Mouse (Mus musculus) adrenal gland, postnatal 4 days (tissue): ENCODE measurements around the gene Vash2. TPM values are rescaled to one million over a fixed set of nuclear protein-coding genes. Genes with fewer than 3 reads are reported as not detected.
A peak's percentile ranks its signal among the peaks of the same experiment; 100 is the strongest.

Experiments
- DNase-seq, 2 experiments: peaks; one replicate each; pipeline ENCODE4 v3.0.0; 2021 to 2022; ENCODE audit warnings: low spot score in 2 of 2, mixed read lengths in 2 of 2
- total RNA-seq, 2 experiments: library from RNA; stranded (reverse); gene quantifications; 2 replicates each; pipeline ENCODE4 v1.2.3; 2021

The Vash2 gene
- total RNA-seq, 2 experiments from 2014 or later: 5.6 to 5.9 TPM

DNA sequence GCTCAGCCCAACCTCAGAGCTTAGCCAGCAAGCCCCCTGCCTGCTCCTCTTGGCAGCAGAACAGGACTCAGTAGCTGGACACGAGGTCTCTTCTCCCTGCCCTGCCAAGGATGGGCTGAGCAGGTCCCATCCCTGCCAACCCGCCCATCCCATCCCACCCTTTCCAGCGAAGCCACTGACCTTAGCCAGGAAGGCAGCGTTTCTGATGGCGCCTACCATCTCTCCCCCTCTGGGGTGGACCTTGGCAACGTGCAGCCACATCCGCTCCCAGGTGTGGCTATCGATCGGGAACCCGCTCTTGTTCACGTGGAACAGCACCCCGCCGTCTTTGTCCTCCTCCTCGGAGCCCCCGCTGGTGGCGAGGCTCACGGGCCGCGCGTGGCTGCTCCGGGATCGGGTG lies 1.1 kb downstream of the Vash2 start:
- DNase-seq: no peak

DNA sequence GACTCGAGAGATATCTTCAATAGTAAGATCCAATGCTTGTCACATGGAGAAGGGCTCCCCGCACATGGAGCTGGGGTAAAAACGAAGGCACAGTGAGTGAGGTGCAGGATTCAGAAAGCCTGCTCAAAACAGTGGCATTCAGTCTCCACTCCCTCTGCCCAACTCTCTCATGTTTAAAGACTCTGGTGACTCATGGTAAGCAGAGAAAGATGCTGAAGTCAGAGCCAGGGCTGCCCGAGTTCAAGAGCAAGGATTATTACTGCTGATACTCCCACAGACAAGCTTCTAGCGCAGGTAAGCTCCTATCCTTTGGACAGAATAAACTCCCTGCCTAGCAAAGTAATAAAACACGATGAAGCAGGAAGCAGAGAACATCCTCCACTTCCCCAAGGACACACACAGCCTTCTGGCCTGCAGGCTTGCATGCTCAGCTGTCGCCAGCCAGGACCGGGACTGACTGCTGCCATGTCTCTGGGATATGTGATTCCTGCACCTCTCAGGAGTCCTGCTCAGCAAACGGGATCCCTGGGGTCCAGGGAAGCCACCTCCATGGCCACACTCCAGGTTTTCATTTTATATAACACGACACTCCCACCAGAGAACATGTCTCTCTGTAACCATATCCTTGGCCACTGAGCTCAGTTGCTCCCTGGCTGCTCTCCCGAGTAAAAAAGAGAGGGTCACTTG lies 2.1 kb downstream of the Vash2 start:
- no peak for DNase-seq

DNA sequence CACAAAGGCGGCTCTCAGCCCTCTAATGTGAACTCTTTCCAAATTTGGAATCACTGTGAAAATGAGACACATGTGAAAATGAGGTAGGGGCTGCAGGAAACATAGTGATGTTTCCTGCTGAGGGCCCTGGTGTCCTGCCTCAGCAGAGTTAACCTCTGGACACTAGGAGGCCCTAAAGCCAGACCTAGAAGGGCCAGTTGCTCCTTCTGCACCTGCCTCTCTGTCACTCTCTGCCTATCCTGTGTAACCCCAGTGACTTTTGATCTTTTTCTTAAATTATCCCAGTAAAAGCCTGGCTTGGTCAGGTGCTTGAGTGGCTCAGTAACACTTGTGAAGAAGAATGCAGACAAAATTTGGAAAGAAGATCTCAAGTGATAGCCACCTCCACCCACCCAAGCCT lies 4.3 kb downstream of the Vash2 start:
- no peak for DNase-seq

DNA sequence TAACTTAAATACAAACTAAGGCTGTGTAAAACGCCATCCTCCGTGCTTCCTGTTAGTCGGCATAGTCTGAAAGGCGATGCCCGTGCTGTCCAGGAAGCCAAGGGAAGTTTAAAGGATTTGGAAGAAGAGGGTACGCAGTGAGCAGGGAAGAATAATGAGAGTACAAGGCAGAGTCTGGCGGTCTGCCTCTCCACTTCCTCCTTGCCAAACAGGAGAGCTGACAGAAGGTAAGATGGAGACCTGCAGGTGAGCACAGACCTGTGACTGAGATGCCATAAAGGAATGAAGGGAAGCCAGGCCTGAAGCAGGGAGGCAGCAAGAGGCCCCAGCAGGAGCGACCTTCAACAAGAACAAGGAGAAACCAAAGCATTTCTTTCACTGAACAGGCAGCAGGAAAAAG lies 4.9 kb downstream of the Vash2 start:
- DNase-seq: no peak

DNA sequence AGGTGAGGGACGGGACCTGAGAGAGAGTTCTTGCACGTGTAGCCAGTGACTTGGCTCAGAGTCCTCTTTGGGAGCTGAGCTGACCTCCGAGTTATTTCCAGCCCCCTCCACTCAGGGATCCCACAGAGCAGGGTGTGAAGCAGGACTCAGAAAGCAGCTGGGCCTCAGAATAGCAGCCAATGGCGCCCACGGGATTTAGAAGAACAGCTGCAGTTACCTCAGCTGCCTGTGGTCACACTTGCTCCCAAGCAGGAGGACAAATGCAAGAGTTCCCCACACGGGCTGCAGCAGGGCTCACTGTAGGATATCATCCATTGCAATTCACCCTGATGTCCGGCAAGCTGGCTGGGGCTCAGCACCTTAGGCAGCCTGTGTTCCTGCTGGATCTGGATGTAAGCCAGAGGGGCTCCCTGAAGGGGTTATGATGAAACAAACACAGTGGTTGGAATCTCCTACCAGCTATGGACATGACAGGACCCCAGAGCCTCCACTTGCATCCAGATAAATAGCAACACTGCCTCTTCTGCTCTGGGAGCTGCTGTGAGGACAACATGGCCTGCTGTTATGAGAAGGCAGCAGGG lies 6.4 kb downstream of the Vash2 start:
- no peak for DNase-seq

DNA sequence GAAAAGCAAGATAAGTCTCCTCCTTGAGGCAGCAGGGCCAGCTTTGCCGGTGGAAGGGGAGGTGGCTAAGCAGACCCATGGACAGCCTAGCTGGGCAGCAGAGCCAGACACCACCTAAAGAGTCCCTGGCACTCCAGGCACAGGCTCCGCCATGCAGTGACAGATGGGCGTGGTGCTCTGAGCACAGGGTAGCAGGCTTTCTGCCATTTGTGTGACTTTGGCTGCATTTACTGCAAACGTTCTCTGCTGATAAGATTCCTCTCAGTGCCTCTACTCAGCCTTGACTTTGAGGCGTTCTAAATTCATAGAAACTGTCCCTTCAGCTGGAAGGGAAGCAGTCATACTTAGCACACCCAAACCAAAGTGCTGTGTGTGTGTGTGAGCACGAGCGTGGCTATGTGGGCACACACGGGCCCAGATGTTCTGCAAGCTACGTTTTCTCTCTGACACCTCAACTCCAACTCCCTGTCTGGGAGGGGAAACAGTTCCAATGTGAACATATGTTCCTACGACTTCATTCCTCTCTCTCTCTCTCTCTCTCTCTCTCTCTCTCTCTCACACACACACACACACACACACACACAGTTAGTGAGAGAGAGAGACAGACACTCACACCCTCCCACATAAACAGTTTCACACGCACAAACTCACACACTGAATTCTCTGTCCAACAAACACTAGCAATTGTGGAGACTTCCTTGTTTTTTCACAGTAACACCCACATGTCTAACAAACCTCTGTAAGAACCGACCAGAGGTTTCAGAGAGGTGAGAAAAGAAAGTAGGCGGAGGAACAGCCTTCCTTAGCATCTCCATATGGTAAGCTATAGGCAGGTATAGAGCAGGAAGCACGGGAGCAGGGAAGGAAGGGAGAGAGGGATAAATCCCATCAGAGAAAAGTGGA lies 7.1 kb downstream of the Vash2 start:
- DNase-seq: no peak

DNA sequence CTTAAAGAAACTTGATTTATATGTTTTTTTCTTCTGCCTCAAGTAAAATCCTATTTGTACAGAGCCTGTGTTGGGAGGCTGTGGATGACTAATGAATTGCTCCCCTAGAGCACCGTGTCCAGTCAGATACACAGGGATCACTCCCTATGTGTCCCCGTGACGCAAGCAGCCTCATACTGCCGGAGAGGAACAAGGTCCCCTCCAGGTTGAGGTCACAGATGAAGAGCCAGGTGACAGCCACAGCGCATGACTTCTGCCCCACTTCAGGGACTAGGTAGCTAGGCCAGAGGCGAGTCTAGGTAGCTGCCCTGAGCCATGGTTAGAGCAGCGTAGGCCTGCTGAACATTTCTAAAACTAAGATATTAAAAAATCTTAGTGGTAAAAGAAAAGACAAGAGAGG lies 11.1 kb downstream of the Vash2 start:
- DNase-seq: no peak

DNA sequence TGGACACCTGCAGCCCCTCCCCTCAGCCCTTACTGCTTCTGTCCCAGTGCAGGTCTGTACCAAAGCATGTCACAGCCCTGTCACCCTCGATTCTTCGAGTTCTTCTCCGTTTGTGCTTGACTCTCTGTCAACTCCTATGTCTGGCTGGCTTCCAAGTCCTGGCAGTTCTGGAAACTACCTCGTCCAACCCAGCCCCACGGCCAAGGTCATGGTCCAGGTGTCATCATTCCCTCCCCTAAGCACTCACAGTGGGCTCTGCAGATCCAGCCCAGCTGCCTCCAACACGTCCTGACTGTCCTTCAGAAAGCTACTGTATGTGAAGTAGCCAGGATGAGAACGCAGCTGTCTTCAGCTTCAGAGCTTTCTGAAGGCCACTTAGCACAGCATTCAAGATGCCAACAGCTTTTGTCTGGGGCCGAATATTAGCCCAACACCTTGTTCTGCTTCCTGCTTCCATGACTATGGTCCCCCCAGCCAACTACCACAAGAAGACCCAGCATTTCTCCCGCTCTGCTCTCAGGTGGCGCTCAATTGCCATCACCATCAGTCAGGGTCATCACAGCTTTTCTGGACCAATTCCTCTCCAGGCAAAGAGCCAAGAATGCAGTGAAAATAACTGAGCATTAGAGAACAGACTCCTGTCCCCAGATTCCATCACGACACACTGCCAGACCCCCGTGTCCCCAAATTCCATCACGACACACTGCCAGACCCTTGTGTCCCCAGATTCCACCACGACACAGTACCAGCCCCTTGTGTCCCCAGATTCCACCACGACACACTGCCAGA lies 13.9 kb downstream of the Vash2 start:
- DNase-seq: no peak

DNA sequence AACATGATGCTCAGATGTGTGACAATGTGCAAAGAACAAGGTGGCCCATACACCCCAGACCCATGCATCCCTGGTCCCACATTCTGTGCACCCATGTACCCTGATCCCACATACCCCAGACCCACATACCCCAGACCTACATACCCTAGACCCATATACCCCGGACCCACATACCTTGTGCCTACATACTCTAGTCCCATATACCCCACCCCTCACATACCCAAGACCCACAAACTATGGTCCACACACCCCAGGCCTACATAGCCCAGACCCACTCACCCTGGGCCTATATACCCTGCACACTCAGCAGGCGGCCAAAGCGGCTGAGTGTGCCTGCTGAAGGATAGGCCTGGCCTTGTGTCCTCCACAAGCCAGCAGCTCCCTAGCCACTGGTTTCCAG lies 16.3 kb downstream of the Vash2 start:
- DNase-seq: no peak

DNA sequence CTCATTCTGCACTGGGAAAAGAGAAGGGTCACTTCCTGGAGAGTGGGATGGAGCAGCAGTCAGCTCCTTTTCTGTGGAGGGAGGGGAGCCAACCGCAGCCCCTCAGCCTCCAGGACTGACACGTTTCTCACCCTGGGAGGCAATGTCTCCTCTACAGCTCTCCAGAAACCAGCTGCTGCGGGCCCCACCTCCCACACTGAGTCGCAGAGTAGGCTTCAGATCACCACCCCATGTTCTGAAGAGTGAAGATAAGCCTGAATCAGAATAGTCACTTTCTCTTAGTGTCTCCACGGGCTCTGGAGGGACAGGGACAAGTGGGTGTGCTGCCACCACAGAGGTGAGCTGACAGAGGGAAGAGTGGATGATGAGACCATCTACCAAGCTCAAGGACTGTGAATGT lies 20.3 kb downstream of the Vash2 start:
- no peak for DNase-seq

DNA sequence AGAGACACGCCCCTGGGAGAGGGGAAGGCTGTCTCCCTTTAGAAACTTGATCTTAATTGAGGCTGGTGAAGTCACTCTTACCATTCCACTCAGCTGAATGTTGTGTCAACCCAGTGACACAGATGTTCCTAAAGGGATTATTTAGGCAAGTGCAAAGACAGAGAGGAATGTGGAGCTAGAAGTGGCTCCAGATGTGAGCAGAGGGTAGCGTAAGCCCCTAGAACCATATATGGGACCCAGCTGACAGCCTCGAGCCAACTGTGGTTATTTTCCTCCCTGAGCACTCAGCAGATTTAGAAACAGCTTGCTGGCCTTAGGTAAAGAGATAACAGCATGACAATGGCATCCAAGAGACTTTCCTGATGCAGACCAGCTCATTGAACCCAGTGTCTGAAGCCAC lies 26.1 kb downstream of the Vash2 start:
- DNase-seq: no peak

DNA sequence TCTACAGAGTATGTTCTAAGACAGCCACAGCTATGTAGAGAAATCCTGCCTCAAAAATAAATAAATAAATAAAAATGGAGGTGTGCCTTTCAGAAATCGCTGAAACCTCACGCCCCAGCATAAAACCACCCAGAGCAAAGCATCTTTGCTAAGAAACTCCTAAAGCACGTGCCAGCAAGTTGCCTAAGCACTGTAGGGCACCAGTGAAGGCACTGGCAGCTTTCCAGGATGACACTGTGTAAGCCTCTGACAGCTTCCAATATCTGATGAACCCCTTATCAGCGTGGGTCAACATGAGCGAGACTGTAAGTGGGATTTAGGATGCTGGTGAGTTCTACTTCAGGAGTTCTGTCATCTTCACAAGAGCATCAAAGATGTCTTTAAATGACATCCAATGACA lies 28.1 kb downstream of the Vash2 start:
- no peak for DNase-seq

DNA sequence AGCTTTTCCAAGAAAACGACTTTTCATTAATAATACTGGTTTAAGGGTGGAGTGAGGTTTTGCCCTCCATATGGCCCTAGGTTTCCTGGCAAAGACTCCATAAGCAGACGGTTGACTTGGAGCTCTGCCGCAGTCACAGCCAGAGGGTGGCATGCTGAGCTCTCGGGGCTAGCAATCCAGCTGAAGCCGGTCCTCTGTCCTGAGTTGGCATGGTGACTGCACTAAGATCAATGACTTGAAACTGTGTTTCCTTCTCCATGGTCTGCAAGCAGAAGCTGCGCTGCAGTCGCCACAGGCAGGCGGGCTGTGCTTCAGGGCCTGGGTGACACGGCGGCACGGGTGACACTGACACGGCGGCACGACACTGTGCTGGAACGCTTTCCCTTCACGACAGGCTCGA lies 30.2 kb downstream of the Vash2 start:
- no peak for DNase-seq

DNA sequence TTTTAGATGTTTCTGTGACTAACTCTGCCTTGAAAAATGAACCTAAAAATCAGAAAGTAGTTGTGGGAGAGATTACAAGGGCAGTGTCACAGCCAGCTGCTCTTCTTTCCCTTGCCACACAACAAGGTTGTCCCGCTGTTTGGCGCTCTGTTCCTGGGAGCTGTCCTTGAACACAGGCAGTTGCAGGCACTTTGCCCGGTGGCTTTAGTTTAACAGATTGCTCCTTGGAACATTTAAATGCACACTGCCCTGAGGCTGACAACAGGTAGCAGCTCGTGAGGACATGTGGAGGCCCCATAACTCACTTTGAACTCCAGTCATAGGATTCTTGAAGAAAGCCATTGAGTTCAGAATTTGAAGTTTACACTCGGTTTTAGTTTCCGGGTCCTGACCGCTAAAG lies 30.7 kb downstream of the Vash2 start:
- DNase-seq: peak in 1 of 2 experiments; percentile 20

DNA sequence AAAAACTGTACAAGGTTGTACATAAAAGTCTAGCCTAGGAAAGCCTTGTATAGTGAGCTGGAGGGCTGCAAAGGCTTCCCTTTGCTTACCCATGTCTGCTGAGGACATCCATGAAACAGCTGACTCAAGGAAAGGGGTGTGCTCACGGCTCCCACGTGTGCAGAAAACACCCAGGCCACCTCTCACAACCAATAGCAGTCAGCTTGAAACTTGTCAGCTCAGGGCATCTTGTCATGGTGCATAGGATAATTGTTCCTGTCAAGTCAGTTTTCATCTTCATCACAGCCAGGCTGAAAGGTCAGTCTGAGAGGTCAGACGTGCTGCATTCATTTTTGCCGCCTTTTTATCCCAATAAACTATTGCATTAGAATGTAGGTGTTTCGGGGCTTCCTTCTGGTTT lies 31.1 kb downstream of the Vash2 start:
- DNase-seq: no peak

DNA sequence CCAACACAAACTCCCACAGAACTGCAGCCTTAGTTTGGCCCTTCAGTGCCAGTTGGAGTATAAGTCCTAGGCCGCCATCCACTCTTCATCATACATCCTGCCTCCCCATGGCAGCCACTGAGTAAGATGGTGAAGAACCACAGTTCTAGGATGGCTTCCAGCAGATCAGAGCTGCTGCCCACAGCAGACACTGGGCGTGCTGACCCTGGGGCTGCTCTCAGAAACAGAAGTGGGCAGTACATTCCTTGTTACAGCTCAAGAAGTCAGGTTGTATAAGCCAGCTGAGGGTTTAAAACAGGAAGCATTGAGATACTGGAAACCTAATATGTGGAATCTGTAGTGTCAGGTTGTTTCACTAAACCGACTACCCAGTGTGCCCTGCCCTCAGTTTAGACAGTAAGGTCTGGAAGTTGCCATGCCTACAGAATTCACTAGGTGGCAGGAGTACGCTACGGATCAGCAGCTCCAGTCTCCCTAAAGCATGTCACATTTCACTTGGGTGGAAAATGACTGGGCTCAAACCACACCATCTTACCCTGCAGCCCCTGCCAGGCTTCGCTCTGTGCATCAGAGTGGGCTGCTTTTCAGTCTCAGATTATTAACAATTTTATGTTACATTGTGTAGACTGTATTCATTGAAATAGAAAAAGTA lies 34.9 kb downstream of the Vash2 start:
- DNase-seq: peak; percentile 17 to 45

DNA sequence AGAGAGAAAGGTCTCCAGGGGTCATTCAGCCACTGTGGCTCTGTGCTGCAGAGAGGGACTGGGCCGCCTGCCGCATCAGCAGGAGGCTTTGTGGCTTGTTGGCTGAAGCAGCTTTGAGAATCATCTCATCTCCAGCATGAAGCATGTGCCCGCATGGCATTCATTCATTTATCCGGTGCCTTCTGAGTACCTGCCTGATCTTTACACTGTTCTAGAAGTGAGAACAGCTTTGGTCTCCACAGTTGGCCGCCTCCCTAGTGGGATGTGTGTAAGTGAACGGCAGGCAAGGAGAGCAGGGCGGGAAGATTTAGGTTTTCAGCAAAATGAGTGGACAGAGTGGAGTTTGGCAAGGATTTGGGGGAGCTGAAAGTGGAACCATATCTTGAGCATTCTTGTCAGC lies 39.3 kb downstream of the Vash2 start:
- DNase-seq: no peak

DNA sequence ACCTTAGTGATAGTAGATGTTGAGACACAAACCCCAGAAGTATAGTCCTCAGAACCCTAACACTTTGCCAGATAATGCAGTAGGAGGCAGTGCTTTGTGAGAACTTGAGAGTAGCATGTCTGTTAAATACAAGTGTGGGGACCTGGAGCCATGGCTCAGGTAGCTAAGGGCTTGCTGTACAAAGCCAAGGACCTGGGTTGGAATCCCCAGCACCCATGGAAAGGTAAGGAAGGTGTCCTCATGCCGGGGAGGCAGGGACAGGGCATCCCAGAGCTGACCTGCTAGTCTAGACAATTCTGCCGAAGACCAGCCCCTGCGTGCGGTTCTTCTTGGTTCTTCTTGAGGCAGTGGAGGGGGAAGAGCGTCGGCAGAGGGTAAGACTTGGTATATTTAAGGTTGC lies 48.9 kb downstream of the Vash2 start:
- DNase-seq: no peak

DNA sequence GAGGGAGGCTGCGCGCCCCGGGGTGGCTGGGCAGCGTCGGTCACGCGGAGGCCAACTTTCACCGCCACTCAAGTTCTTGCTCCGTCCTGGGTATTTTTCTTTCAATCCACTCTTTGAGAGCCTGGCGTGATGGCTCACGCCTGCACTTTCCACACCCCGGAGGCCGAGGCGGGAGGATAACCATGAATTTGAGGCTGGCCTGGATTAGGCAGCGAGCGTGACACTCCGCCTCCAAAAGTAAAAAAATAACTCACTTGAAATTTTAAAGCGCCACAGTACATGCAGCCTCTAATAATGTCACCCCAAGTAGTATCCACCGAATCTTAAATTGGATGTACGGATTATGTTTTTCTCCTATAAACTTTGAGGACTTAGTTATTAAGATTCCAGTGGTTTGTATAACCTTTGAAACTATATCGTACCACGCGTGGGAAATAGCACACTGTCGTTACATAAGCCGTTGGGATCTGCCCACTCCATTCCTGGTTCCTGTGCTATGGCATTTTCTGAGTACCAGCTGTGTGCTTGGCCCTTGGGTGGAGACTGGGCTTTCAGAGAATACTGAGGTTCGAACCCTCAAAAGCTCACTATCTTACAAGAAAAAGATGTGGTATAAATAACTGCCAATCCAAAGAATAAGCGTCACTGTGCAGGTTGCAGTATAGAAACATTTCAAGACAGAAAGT lies 49.9 kb downstream of the Vash2 start:
- DNase-seq: peak in 1 of 2 experiments; percentile 18

DNA sequence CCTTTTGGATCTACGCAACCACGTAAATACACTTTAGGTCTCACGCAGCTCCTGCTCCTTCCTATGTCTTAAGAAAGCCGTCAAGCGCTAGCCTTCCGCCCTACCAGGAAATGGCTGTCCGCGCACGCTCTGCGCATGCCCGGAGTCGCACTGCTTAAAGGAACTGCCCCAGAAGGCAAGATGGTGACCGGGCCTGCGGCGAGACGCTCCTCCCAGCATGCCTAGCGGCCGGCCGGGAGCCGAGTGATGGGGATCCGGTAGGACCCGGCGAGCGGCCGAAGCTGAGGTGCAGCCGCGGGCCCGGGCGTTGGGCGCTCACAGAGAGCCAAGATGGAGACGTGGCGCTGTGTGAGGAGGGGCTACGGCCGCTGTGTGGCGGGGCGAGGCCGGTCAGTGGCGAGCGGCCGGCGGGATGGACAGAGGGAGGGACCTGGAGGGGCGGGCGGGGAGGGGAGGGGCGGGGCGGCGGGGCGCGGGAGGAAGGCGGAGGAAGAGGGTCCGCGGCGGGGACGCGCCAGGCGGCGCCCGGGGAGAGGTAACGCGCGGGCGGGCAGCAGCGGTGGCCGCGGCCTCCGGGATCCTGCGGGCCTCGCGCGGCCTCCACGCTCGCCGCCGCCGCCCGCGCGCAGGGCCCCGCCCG lies 50.6 kb downstream of the Vash2 start:
- peak; percentile 89 to 97 for DNase-seq
